Mouse (Mus musculus) kidney, postnatal 0 days (tissue): ENCODE data around the gene Anapc7. TPM values are rescaled to one million over a fixed set of nuclear protein-coding genes. Genes with fewer than 3 reads are reported as not detected.
A peak's percentile ranks its signal among the peaks of the same experiment; 100 is the strongest.
"Not testable (repeated sequence)": the region's sequence is repeated elsewhere in the genome, so short reads cannot be mapped to it uniquely, and the experiment has no call there.

Source experiments
- ATAC-seq: fragments of 200-750 bp; cut with Nextera tagmentation; replicated peaks from 2 replicates; pipeline ENCODE4 v1.8.0; 2017; ENCODE audit warnings: low read depth, moderate number of reproducible peaks, moderate TSS enrichment, moderate library complexity; ENCODE audit not compliant: low FRiP score
- DNase-seq: peaks from one replicate; pipeline ENCODE4 v3.0.0-alpha.2; 2016; ENCODE audit warnings: low spot score
- H3K27ac ChIP-seq: fragments of 300-500 bp; sonication (generic); 2 replicates; pipeline ENCODE4 v1.5.1; 2014; ENCODE audit warnings: mild to moderate bottlenecking
- H3K27me3 ChIP-seq: fragments of 300-500 bp; sonication (generic); 2 replicates; pipeline ENCODE4 v1.6.1; 2014; ENCODE audit warnings: low read length, mixed read lengths; ENCODE audit not compliant: insufficient read depth
- H3K36me3 ChIP-seq: fragments of 300-500 bp; sonication (generic); 2 replicates; pipeline ENCODE4 v1.6.1; 2014; ENCODE audit warnings: low read length, mixed read lengths; ENCODE audit not compliant: insufficient read depth
- H3K4me1 ChIP-seq: fragments of 300-500 bp; sonication (generic); replicated peaks from 2 replicates; pipeline ENCODE4 v1.6.1; 2014; ENCODE audit warnings: antibody characterized with exemption, low read length, mixed read lengths; ENCODE audit not compliant: insufficient read depth
- H3K4me2 ChIP-seq: fragments of 300-500 bp; sonication (generic); 2 replicates; pipeline ENCODE4 v1.6.1; 2014; ENCODE audit warnings: mild to moderate bottlenecking, low read length, moderate library complexity, mixed read lengths
- H3K4me3 ChIP-seq: fragments of 300-500 bp; sonication (generic); replicated peaks from 2 replicates; pipeline ENCODE4 v1.5.1; 2014; ENCODE audit warnings: low read depth, low read length
- H3K9ac ChIP-seq: fragments of 300-500 bp; sonication (generic); 2 replicates; pipeline ENCODE4 v1.6.1; 2014; ENCODE audit warnings: low read depth, low read length
- H3K9me3 ChIP-seq: fragments of 300-500 bp; sonication (generic); replicated peaks from 2 replicates; pipeline ENCODE4 v1.6.1; 2016; ENCODE audit warnings: low read length, inconsistent platforms, mixed read lengths
- CTCF ChIP-seq: IDR thresholded peaks from 2 replicates; pipeline ENCODE4 v1.5.1; 2016; ENCODE audit warnings: antibody characterized with exemption, low read depth, mild to moderate bottlenecking, moderate library complexity
- WGBS: fragments of 180-500 bp; shearing (Covaris S2); extraction: QIAGEN DNeasy Blood & Tissue Kit; methylation state at CpG from one replicate; pipeline ENCODE4 v1.1.7; 2014; 5-methylcytosine and 5-hydroxymethylcytosine counted together
- polyA plus RNA-seq: library from polyadenylated mRNA; unstranded; fragments of >200 nt; fragmentation: Nextera tagmentation; extraction: Ambion mirVana; gene quantifications from 2 replicates; pipeline ENCODE4 v1.2.1, GENCODE M21; 2015

Anapc7 gene
- polyA plus RNA-seq, 1 experiment from 2014 or later, result 37.5 TPM

DNA sequence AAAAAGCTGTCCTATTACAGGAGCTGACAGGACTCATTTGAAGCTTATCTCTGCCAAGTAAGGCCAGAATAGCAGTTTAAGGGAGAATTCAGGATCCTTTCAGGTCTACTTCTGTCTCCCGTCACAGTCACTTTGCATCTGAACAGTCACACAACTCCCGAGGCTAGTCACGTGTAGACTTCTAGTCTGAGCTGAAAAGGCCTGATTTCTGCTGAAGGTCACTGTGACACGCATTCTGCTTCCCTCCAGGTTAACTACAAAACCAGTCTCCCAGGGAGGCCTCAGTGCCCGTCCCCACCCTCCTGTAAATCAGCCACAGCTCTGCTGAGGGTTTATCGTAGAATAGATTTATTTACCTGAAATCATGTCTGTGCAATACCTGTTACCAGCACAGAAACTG lies 31.7 kb downstream of the Anapc7 start:
- Histone ChIP-seq H3K4me3 (no peak overlapping the region), H3K27ac (peak overlapping the region; percentile 54; the same call in 1 of the 2 replicates), H3K9me3 (no peaks in the 10 kb centered on the region), H3K36me3 (peaks cover 45% of the 10 kb centered on the region), H3K9ac (no peak overlapping the region), H3K4me2 (no peak overlapping the region), H3K27me3 (no peaks in the 10 kb centered on the region), H3K4me1 (no peaks in the 10 kb centered on the region)
- DNase-seq (no peak), ATAC-seq (no peak)
- 71% methylated on average over 6 of the region's 6 CpGs for WGBS
- no peak for TF ChIP-seq CTCF

DNA sequence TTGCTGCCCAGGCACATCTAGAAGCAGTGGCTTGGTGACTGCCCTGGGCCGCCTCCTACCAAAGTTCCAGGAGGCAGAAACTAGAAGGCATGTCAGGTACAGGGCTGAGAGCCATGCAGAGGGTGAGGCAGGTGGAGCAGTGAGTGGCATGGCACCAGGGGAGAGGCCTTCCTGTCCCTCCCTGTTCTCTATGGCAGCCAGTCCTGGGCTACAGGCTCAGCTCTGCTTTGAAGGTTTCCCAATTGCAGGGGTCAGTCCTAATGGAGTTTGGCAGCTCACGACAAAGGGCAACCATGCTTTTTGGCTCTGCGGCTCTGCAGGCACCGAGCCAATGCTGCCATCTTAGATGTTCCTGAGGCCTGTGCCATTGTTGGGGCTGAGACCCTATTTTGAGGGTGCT lies 32.9 kb downstream of the Anapc7 start:
- no peak overlapping the region for H3K4me2 ChIP-seq
- H3K9ac ChIP-seq, result no peak overlapping the region
- H3K4me3 ChIP-seq, result no peak overlapping the region
- H3K27me3 ChIP-seq, result no peaks in the 10 kb centered on the region
- H3K9me3 ChIP-seq, result no peaks in the 10 kb centered on the region
- no peak for ATAC-seq
- no peaks in the 10 kb centered on the region for H3K4me1 ChIP-seq
- DNase-seq, result no peak
- H3K27ac ChIP-seq, result 0 out of 2 replicates have a peak overlapping the region, but pooled peaks have one; percentile 2
- 87% methylated on average over 4 of the region's 4 CpGs for WGBS
- H3K36me3 ChIP-seq, result peaks cover 57% of the 10 kb centered on the region
- TF ChIP-seq CTCF, result no peak

GRCm38 (mm10) chr5:122454883-122455282 lies 33.4 kb downstream of the Anapc7 start:
- 85% methylated on average over 3 of the region's 3 CpGs for WGBS
- H3K27ac ChIP-seq, result no peak overlapping the region
- no peak for ATAC-seq

DNA sequence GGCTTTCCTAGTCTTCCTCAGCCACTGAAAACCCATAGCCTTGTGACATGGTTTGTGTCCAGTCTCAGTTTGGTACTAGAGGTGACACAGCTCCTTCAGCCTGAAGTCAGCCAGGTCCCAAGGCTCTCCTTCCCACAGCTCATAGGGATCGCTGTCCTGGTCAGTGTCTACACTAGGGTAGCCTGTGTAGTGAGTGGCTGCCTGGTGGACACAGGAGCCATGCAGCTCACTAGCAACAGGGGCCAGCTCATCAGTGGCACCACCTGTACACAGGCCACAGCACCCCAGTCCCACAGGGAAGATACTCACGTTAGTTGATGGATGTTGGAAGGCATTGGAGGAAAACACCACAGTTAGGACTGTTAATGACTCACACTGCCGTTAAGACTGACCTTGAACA lies 34.1 kb downstream of the Anapc7 start:
- no peak for TF ChIP-seq CTCF
- H3K4me3 ChIP-seq, result no peak overlapping the region
- H3K27ac ChIP-seq, result no peak overlapping the region
- no peak overlapping the region for H3K4me2 ChIP-seq
- no peaks in the 10 kb centered on the region for H3K4me1 ChIP-seq
- 93% methylated on average over 3 of the region's 3 CpGs for WGBS
- DNase-seq, result no peak
- no peak overlapping the region for H3K9ac ChIP-seq
- peaks cover 68% of the 10 kb centered on the region for H3K36me3 ChIP-seq
- H3K27me3 ChIP-seq, result no peaks in the 10 kb centered on the region
- no peak for ATAC-seq
- H3K9me3 ChIP-seq, result no peaks in the 10 kb centered on the region

More at GRCm38 (mm10) chr5:122454883-122455282, 33.4 kb downstream of the Anapc7 start:
- no peak for DNase-seq
- Histone ChIP-seq H3K4me3 (no peak overlapping the region), H3K4me2 (no peak overlapping the region), H3K36me3 (peaks cover 61% of the 10 kb centered on the region), H3K9me3 (no peaks in the 10 kb centered on the region), H3K9ac (no peak overlapping the region), H3K4me1 (no peaks in the 10 kb centered on the region), H3K27me3 (no peaks in the 10 kb centered on the region)
- TF ChIP-seq CTCF, result no peak

DNA sequence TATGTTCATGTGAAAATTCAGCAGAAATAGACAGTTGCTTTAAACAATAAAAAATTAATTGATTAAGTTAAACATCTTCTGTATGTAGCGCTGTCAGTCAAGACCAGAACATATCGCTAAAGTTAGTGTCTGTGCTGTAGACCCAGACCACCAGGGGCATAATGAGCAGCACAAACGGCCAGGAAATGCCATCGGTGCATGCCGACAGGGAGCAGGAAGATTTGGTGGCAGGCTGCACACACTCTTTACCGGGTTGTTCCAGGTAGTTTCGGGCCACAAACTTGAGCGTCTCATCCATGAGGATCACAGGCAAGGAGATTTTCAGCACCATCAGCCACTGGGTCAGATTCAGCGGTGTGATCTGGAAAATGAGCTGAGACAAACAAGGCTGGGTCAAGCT lies 35.6 kb downstream of the Anapc7 start:
- H3K4me3 ChIP-seq, ATAC-seq, H3K27me3 ChIP-seq, H3K9ac ChIP-seq, DNase-seq, H3K9me3 ChIP-seq, H3K27ac ChIP-seq, H3K4me1 ChIP-seq, H3K4me2 ChIP-seq: not testable (repeated sequence)
- 77% methylated on average over 9 of the region's 9 CpGs for WGBS
- peak; percentile 23; the same call in 1 of the 2 replicates for TF ChIP-seq CTCF
- peaks cover 83% of the 10 kb centered on the region for H3K36me3 ChIP-seq

GRCm38 (mm10) chr5:122458066-122458465 lies 36.6 kb downstream of the Anapc7 start:
- no peak overlapping the region for H3K9ac ChIP-seq
- no peak for TF ChIP-seq CTCF
- H3K4me3 ChIP-seq, result no peak overlapping the region
- no peak overlapping the region for H3K4me2 ChIP-seq
- H3K4me1 ChIP-seq, result no peaks in the 10 kb centered on the region
- ATAC-seq, result no peak
- 87% methylated on average over 4 of the region's 4 CpGs for WGBS
- H3K36me3 ChIP-seq, result peaks cover 85% of the 10 kb centered on the region
- H3K9me3 ChIP-seq, result no peaks in the 10 kb centered on the region
- H3K27ac ChIP-seq, result no peak overlapping the region
- H3K27me3 ChIP-seq, result no peaks in the 10 kb centered on the region
- no peak for DNase-seq

DNA sequence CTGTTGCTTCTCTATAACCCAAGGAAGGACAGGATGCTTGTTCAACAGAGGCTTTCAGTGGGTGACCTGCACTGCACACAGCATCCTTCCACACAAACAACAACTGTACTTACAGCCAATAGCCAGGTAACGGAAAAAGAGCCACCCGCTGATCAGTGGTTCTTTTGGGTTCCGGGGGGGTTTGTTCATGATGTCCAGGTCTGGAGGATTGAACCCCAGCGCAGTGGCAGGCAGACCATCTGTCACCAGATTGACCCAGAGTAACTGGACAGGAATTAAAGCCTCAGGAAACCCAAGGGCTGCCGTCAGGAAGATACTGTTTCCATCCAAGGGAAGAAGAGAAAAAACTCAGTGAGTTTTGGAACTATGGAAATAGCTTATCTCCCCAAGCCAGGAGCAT lies 37.8 kb downstream of the Anapc7 start:
- no peaks in the 10 kb centered on the region for H3K9me3 ChIP-seq
- DNase-seq, result no peak
- peaks cover 91% of the 10 kb centered on the region for H3K36me3 ChIP-seq
- H3K4me2 ChIP-seq, result no peak overlapping the region
- no peak overlapping the region for H3K9ac ChIP-seq
- H3K27me3 ChIP-seq, result no peaks in the 10 kb centered on the region
- ATAC-seq, result no peak
- no peak for TF ChIP-seq CTCF
- H3K27ac ChIP-seq, result no peak overlapping the region
- no peaks in the 10 kb centered on the region for H3K4me1 ChIP-seq
- WGBS, result 98% methylated on average over 5 of the region's 5 CpGs
- no peak overlapping the region for H3K4me3 ChIP-seq
